Mouse (Mus musculus): ENCODE measurements around the gene Smpx. TPM values are rescaled to one million over a fixed set of nuclear protein-coding genes. Genes with fewer than 3 reads are reported as not detected.

Gene Smpx
- 0.15 TPM in 1 of 2 replicates, not detected in the other for total RNA-seq (2014; rRNA removed)
- polyA plus RNA-seq (2015; fragmentation: Nextera tagmentation; extraction: Ambion mirVana), result not detected in 2 replicates

DNA sequence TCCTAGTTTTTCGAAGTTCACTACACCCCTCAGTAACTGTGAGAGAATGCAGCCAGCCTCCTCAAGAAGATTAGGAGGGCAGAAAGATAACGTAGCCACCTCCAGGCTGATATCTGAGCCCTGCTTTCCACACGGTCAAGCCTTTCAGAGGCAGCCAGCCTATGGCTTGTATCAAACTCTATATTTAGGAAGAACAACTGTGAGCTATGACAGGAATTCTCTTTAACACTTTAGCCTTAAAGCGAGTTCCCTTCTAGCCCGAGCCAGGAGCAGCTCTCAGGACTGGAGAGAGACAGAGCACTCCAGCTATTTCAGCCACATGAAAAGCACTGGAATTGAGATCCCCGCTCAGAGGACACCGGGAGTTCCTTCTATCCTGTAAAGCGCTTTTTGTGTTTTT, at the start of gene Smpx:
Smpx (plus strand) TSS at position 49 of the 400 bp plus-strand sequence.
- no peaks in the 10 kb centered on the region for H3K36me3 ChIP-seq (ENCODE audit: insufficient read depth)
- no peak within 1 kb of the TSS for H3K27ac ChIP-seq (ENCODE audit: low read depth, low read length)
- H3K27me3 ChIP-seq (ENCODE audit: insufficient read depth, low read length), result no peaks in the 10 kb centered on the region
- DNase-seq, result no peak
- H3K9me3 ChIP-seq (ENCODE audit: low read length), result no peaks in the 10 kb centered on the region
- ATAC-seq, result no peak
- H3K4me2 ChIP-seq (ENCODE audit: low read depth), result no peak within 1 kb of the TSS
- H3K4me1 ChIP-seq (ENCODE audit: insufficient read depth), result no peaks in the 10 kb centered on the region
- WGBS, result 69% methylated on average over 8 of the region's 8 CpGs
- no peak within 1 kb of the TSS for H3K9ac ChIP-seq
- no peak for TF ChIP-seq CTCF (IDR thresholded peaks at IDR 0.05; ENCODE audit: low read depth)
- no peak within 1 kb of the TSS for H3K4me3 ChIP-seq (ENCODE audit: low read depth, low read length)

DNA sequence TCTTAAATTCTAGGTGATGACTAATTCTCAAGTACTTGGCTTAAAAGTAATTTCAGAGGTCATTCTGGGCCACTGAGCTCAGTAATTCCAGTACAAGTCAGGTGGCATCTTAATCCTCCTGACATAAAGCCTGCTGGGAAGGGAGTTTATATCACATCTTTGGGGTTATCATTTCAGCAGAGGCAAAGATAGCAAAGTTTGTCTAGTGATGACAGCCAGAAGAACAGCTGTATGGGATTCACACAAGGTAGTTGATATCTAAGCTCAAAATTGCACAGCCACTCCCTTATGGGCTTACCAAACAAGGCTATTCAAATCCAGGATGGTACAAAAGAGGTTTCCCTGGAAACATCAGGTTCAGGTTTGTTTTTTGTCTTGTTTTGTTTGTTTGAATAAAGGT, 43.7 kb upstream of the Smpx start:
- no peak for ATAC-seq
- TF ChIP-seq CTCF (IDR thresholded peaks at IDR 0.05; ENCODE audit: low read depth), result no peak

DNA sequence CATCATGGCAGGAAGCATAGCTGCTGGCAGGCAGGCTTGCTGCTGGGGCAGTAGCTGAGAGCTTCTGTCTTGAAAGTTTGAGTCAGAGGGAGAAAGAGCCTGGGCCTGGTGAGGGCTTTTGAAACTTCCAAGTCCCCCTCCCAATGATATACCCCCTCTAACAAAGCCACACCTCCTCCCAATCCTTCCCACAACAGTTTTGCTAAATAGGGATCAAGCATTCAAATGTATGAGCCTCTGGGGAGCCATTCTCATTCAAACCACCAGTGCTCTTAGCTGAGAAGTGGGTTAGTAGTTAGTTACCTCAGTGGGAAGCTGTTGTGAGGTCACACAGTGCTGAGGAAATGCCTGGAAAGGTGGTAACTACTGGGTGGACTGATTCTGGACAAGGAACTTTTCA, 41.4 kb upstream of the Smpx start:
- DNase-seq (no peak), ATAC-seq (no peak)
- Histone ChIP-seq H3K4me1 (ENCODE audit: insufficient read depth) (no peaks in the 10 kb centered on the region), H3K27ac (ENCODE audit: low read depth, low read length) (no peak overlapping the region), H3K36me3 (ENCODE audit: insufficient read depth) (no peaks in the 10 kb centered on the region), H3K9ac (no peak overlapping the region), H3K4me2 (ENCODE audit: low read depth) (no peak overlapping the region), H3K9me3 (ENCODE audit: low read length) (no peaks in the 10 kb centered on the region), H3K4me3 (ENCODE audit: low read depth, low read length) (no peak overlapping the region), H3K27me3 (ENCODE audit: insufficient read depth, low read length) (no peaks in the 10 kb centered on the region)
- TF ChIP-seq CTCF (IDR thresholded peaks at IDR 0.05; ENCODE audit: low read depth), result no peak

More for the DNA sequence above, 43.7 kb upstream of the Smpx start:
- Histone ChIP-seq H3K27ac (ENCODE audit: low read depth, low read length) (no peak overlapping the region), H3K4me3 (ENCODE audit: low read depth, low read length) (no peak overlapping the region), H3K36me3 (ENCODE audit: insufficient read depth) (no peaks in the 10 kb centered on the region), H3K4me1 (ENCODE audit: insufficient read depth) (no peaks in the 10 kb centered on the region), H3K27me3 (ENCODE audit: insufficient read depth, low read length) (no peaks in the 10 kb centered on the region), H3K9ac (no peak overlapping the region), H3K9me3 (ENCODE audit: low read length) (no peaks in the 10 kb centered on the region), H3K4me2 (ENCODE audit: low read depth) (no peak overlapping the region)
- no peak for DNase-seq

- Histone ChIP-seq H3K4me3 (ENCODE audit: low read depth, low read length) (no peak overlapping the region), H3K4me1 (ENCODE audit: insufficient read depth) (no peaks in the 10 kb centered on the region), H3K4me2 (ENCODE audit: low read depth) (no peak overlapping the region), H3K9me3 (ENCODE audit: low read length) (no peaks in the 10 kb centered on the region), H3K36me3 (ENCODE audit: insufficient read depth) (no peaks in the 10 kb centered on the region), H3K9ac (no peak overlapping the region), H3K27ac (ENCODE audit: low read depth, low read length) (no peak overlapping the region), H3K27me3 (ENCODE audit: insufficient read depth, low read length) (no peaks in the 10 kb centered on the region)
- 85% methylated on average over 2 of the region's 2 CpGs for WGBS
- ATAC-seq (no peak), DNase-seq (no peak)
- TF ChIP-seq CTCF (IDR thresholded peaks at IDR 0.05; ENCODE audit: low read depth), result no peak
These were observed 26.9 kb upstream of the Smpx start for GRCm38 (mm10) chrX:157671820-157672219.

GRCm38 (mm10) chrX:157674667-157675350, 23.9 kb upstream of the Smpx start:
- WGBS, result 82% methylated on average over 3 of the region's 3 CpGs
- no peaks in the 10 kb centered on the region for H3K9me3 ChIP-seq (ENCODE audit: low read length)
- DNase-seq (no peak), ATAC-seq (no peak)
- H3K27me3 ChIP-seq (ENCODE audit: insufficient read depth, low read length), result no peaks in the 10 kb centered on the region
- H3K27ac ChIP-seq (ENCODE audit: low read depth, low read length), result no peak overlapping the region
- H3K36me3 ChIP-seq (ENCODE audit: insufficient read depth), result no peaks in the 10 kb centered on the region
- no peak for TF ChIP-seq CTCF (IDR thresholded peaks at IDR 0.05; ENCODE audit: low read depth)
- H3K4me3 ChIP-seq (ENCODE audit: low read depth, low read length), result no peak overlapping the region
- no peak overlapping the region for H3K9ac ChIP-seq
- no peak overlapping the region for H3K4me2 ChIP-seq (ENCODE audit: low read depth)
- H3K4me1 ChIP-seq (ENCODE audit: insufficient read depth), result no peaks in the 10 kb centered on the region

DNA sequence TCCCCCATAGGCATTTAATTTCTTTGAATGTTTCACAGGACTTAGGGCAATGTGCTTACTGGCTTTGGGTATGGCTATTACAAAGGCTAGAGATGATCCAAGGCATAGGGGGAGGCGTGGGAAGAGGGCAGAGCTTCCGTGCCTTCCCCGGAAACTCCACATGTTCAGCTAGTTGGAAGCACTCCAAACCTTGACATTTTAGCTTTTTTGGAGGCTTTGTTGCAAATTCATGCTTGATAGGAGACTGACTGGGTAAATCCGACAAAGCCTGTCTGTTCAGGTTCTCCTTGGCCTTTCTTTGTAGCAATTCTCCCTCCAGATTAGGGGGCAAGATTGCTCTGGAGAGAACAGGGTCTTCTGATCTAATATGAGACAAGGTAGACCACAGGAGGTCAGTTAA, 7.5 kb upstream of the Smpx start:
- TF ChIP-seq CTCF (IDR thresholded peaks at IDR 0.05; ENCODE audit: low read depth), result no peak
- no peak for DNase-seq
- no peak overlapping the region for H3K4me3 ChIP-seq (ENCODE audit: low read depth, low read length)
- H3K27ac ChIP-seq (ENCODE audit: low read depth, low read length), result no peak overlapping the region
- H3K9me3 ChIP-seq (ENCODE audit: low read length), result no peaks in the 10 kb centered on the region
- WGBS, result 57% methylated on average over 4 of the region's 4 CpGs
- H3K36me3 ChIP-seq (ENCODE audit: insufficient read depth), result no peaks in the 10 kb centered on the region
- no peak overlapping the region for H3K9ac ChIP-seq
- H3K4me1 ChIP-seq (ENCODE audit: insufficient read depth), result no peaks in the 10 kb centered on the region
- no peaks in the 10 kb centered on the region for H3K27me3 ChIP-seq (ENCODE audit: insufficient read depth, low read length)
- no peak overlapping the region for H3K4me2 ChIP-seq (ENCODE audit: low read depth)
- no peak for ATAC-seq

DNA sequence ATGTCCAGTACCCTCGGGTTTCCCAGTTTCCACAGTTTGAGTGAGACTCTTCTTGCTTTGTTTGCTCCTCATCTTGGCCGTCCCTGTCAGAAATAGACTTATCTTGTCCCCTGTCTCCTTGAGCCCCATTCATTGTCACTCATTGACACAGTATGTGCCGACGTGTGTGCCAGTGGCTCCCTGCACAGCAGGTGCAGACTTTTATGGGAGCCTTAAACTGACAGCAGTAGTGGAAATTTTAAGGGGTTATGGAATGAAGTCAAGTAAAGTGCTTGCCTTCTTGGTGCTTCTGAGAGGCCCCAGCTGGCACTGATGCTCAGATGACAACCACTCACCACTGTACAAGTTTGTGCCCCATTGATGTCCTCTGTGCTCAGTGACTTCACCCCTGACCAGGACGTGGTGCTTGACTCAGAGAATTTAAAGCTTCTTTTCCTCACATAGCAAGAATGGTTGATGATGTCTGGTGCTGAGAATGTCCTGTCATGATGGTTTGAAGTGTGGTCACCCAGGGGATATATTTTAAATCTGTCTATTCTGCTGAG, 1.0 kb upstream of the Smpx start:
- no peak for DNase-seq
- H3K27me3 ChIP-seq (ENCODE audit: insufficient read depth, low read length), result no peaks in the 10 kb centered on the region
- no peak overlapping the region for H3K4me3 ChIP-seq (ENCODE audit: low read depth, low read length)
- no peaks in the 10 kb centered on the region for H3K4me1 ChIP-seq (ENCODE audit: insufficient read depth)
- H3K4me2 ChIP-seq (ENCODE audit: low read depth), result no peak overlapping the region
- ATAC-seq, result no peak
- 73% methylated on average over 5 of the region's 5 CpGs for WGBS
- no peaks in the 10 kb centered on the region for H3K36me3 ChIP-seq (ENCODE audit: insufficient read depth)
- H3K9me3 ChIP-seq (ENCODE audit: low read length), result no peaks in the 10 kb centered on the region
- no peak overlapping the region for H3K9ac ChIP-seq
- no peak for TF ChIP-seq CTCF (IDR thresholded peaks at IDR 0.05; ENCODE audit: low read depth)
- H3K27ac ChIP-seq (ENCODE audit: low read depth, low read length), result no peak overlapping the region

Measured in forebrain, postnatal 0 days (tissue).